Mouse (Mus musculus): ENCODE results near the gene Gnao1.

GRCm38 (mm10) chr8:93888150-93888676, 78.4 kb downstream of the Gnao1 start:
- TF ChIP-seq MXI1 (IDR thresholded peaks at IDR 0.05; ENCODE audit: low read depth, low read length) (no peak), POLR2A (IDR thresholded peaks at IDR 0.05; ENCODE audit: low read depth, low read length) (no peak), CTCF (conservative IDR thresholded peaks at IDR 0.05 in 1 of 2, IDR thresholded peaks at IDR 0.05 in 1 of 2; ENCODE audit: low read depth in 2 of 2, low read length in 2 of 2) (no peak), CHD2 (IDR thresholded peaks at IDR 0.05; ENCODE audit: low read length) (no peak), NRF1 (IDR thresholded peaks at IDR 0.05; ENCODE audit: low read depth, low read length) (no peak), MAFK (IDR thresholded peaks at IDR 0.05; ENCODE audit: insufficient replicate concordance, low read length) (no peak), KAT2A (IDR thresholded peaks at IDR 0.05; ENCODE audit: insufficient replicate concordance, low read length) (no peak), ETS1 (conservative IDR thresholded peaks at IDR 0.05; ENCODE audit: low read depth, low read length) (no peak), SMC3 (IDR thresholded peaks at IDR 0.05; ENCODE audit: low read depth, low read length) (no peak), ZNF384 (IDR thresholded peaks at IDR 0.05; ENCODE audit: low read depth, low read length) (no peak), ZC3H11A (IDR thresholded peaks at IDR 0.05; ENCODE audit: low read depth, low read length) (no peak)

Measured in CH12.LX (cell line).